Mouse (Mus musculus) CH12.LX (cell line): ENCODE data around the gene Tmem246. TPM values are rescaled to one million over a fixed set of nuclear protein-coding genes. Genes with fewer than 3 reads are reported as not detected.

Source experiments
- DNase-seq: peaks from one replicate; pipeline ENCODE4 v3.0.0-alpha.2; 2013; ENCODE audit errors: extremely low read depth
- H3K27ac ChIP-seq: 2 replicates; pipeline ENCODE4 v1.5.1; 2012; ENCODE audit warnings: low read depth, mild to moderate bottlenecking, control low read depth, moderate library complexity; ENCODE audit not compliant: insufficient read depth
- H3K27me3 ChIP-seq: replicated peaks from 2 replicates; pipeline ENCODE3; 2012; ENCODE audit warnings: inconsistent platforms
- H3K36me3 ChIP-seq, 2 experiments: replicated peaks in 1 of 2; 2 replicates each; pipeline versions ENCODE3 to v1.6.1; 2012; ENCODE audit warnings: inconsistent platforms in 1 of 2, low read length in 1 of 2, mild to moderate bottlenecking in 1 of 2, mixed read lengths in 1 of 2, moderate library complexity in 1 of 2; ENCODE audit not compliant: control insufficient read depth in 1 of 2, insufficient read depth in 1 of 2
- H3K4me1 ChIP-seq, 2 experiments: 2 replicates each; pipeline ENCODE4 v1.6.1; 2012; ENCODE audit warnings: inconsistent platforms in 1 of 2, moderate library complexity in 1 of 2; ENCODE audit not compliant: insufficient read depth in 2 of 2, control insufficient read depth in 1 of 2
- H3K4me2 ChIP-seq: 2 replicates; pipeline ENCODE4 v1.6.1; 2012; ENCODE audit warnings: low read depth, mild to moderate bottlenecking, control low read depth; ENCODE audit not compliant: poor library complexity, insufficient read depth, severe bottlenecking
- H3K4me3 ChIP-seq, 3 experiments: fragments of 150-350 bp in 1 of 3; sonication (generic) in 1 of 3; replicated peaks in 1 of 3; 2 replicates each; pipeline versions ENCODE3 to v1.5.1; 2011 to 2012; ENCODE audit warnings: low read depth in 2 of 3, low read length in 2 of 3, mild to moderate bottlenecking in 2 of 3, moderate library complexity in 2 of 3, control low read depth in 1 of 3, improper control_type of control experiment in 1 of 3, inconsistent platforms in 1 of 3, mixed read lengths in 1 of 3; ENCODE audit not compliant: poor library complexity in 1 of 3
- H3K79me2 ChIP-seq: replicated peaks from 2 replicates; pipeline ENCODE4 v1.6.1; 2012; ENCODE audit warnings: mild to moderate bottlenecking, moderate library complexity; ENCODE audit not compliant: control insufficient read depth, poor library complexity, insufficient read depth, severe bottlenecking; ENCODE audit errors: extremely low read depth
- H3K9ac ChIP-seq: 2 replicates; pipeline ENCODE4 v1.6.1; 2012; ENCODE audit warnings: low read depth, mild to moderate bottlenecking, control low read depth, moderate library complexity; ENCODE audit not compliant: insufficient read depth
- H3K9me3 ChIP-seq: replicated peaks from 2 replicates; pipeline ENCODE3; 2012; ENCODE audit warnings: low read length, inconsistent platforms, mixed read lengths
- BHLHE40 ChIP-seq: IDR thresholded peaks from 2 replicates; pipeline ENCODE4 v1.6.1; 2011; ENCODE audit warnings: mild to moderate bottlenecking, low read depth, low read length, improper control_type of control experiment
- CHD1 ChIP-seq: IDR thresholded peaks from 2 replicates; pipeline ENCODE4 v1.6.1; 2012; ENCODE audit warnings: low read depth, low read length, improper control_type of control experiment, inconsistent platforms
- CHD2 ChIP-seq: IDR thresholded peaks from 2 replicates; pipeline ENCODE4 v1.6.1; 2011; ENCODE audit warnings: low read length, improper control_type of control experiment
- CTCF ChIP-seq, 2 experiments: IDR thresholded peaks in 1 of 2; conservative IDR thresholded peaks in 1 of 2; 2 replicates each; pipeline ENCODE4 v1.5.1; 2011 to 2012; ENCODE audit warnings: low read depth in 2 of 2, low read length in 2 of 2, improper control_type of control experiment in 1 of 2, inconsistent platforms in 1 of 2, mild to moderate bottlenecking in 1 of 2, moderate library complexity in 1 of 2
- E2F4 ChIP-seq: IDR thresholded peaks from 2 replicates; pipeline ENCODE4 v1.6.1; 2011; ENCODE audit warnings: low read depth, low read length, improper control_type of control experiment; ENCODE audit not compliant: insufficient replicate concordance
- EP300 ChIP-seq: IDR thresholded peaks from 2 replicates; pipeline ENCODE4 v1.6.1; 2011; ENCODE audit warnings: low read length, improper control_type of control experiment
- GABPA ChIP-seq: IDR thresholded peaks from 2 replicates; pipeline ENCODE4 v1.6.1; 2012; ENCODE audit warnings: low read depth, low read length, improper control_type of control experiment, inconsistent platforms; ENCODE audit not compliant: insufficient replicate concordance
- HCFC1 ChIP-seq: IDR thresholded peaks from 2 replicates; pipeline ENCODE4 v1.6.1; 2012; ENCODE audit warnings: low read depth, mild to moderate bottlenecking, inconsistent platforms, low read length, improper control_type of control experiment
- JUN ChIP-seq: IDR thresholded peaks from 2 replicates; pipeline ENCODE4 v1.6.1; 2011; ENCODE audit warnings: low read depth, mild to moderate bottlenecking, low read length, improper control_type of control experiment, moderate library complexity; ENCODE audit not compliant: insufficient read depth
- JUND ChIP-seq: conservative IDR thresholded peaks from 2 replicates; pipeline ENCODE4 v1.6.1; 2011; ENCODE audit warnings: low read depth, low read length, improper control_type of control experiment
- MAZ ChIP-seq: IDR thresholded peaks from 2 replicates; pipeline ENCODE4 v1.6.1; 2012; ENCODE audit warnings: low read depth, mild to moderate bottlenecking, inconsistent platforms, low read length, improper control_type of control experiment, moderate library complexity
- MXI1 ChIP-seq: IDR thresholded peaks from 2 replicates; pipeline ENCODE4 v1.6.1; 2011; ENCODE audit warnings: mild to moderate bottlenecking, low read depth, low read length, improper control_type of control experiment
- MYC ChIP-seq: IDR thresholded peaks from 2 replicates; pipeline ENCODE4 v1.6.1; 2011; ENCODE audit warnings: low read depth, mild to moderate bottlenecking, improper control_type of control experiment, low read length
- PAX5 ChIP-seq: IDR thresholded peaks from 2 replicates; pipeline ENCODE4 v1.6.1; 2012; ENCODE audit warnings: low read length, inconsistent platforms, mixed read lengths
- POLR2A ChIP-seq: IDR thresholded peaks from 2 replicates; pipeline ENCODE4 v1.6.1; 2011; ENCODE audit warnings: low read depth, mild to moderate bottlenecking, improper control_type of control experiment, low read length
- POLR2AphosphoS2 ChIP-seq: IDR thresholded peaks from 2 replicates; pipeline ENCODE4 v1.6.1; 2011; ENCODE audit warnings: low read depth, low read length, improper control_type of control experiment
- RAD21 ChIP-seq: IDR thresholded peaks from 2 replicates; pipeline ENCODE4 v1.6.1; 2011; ENCODE audit warnings: low read depth, mild to moderate bottlenecking, low read length, improper control_type of control experiment, moderate library complexity
- RCOR1 ChIP-seq: conservative IDR thresholded peaks from 2 replicates; pipeline ENCODE4 v1.6.1; 2012; ENCODE audit warnings: low read depth, mild to moderate bottlenecking, inconsistent platforms, low read length, improper control_type of control experiment
- SMC3 ChIP-seq: IDR thresholded peaks from 2 replicates; pipeline ENCODE4 v1.6.1; 2011; ENCODE audit warnings: low read depth, low read length, improper control_type of control experiment
- TBP ChIP-seq: conservative IDR thresholded peaks from 2 replicates; pipeline ENCODE4 v1.6.1; 2011; ENCODE audit warnings: low read depth, low read length, improper control_type of control experiment
- TCF12 ChIP-seq: IDR thresholded peaks from 2 replicates; pipeline ENCODE4 v1.6.1; 2014; ENCODE audit warnings: low read depth, mild to moderate bottlenecking, inconsistent platforms, low read length, improper control_type of control experiment
- ZC3H11A ChIP-seq: IDR thresholded peaks from 2 replicates; pipeline ENCODE4 v1.6.1; 2012; ENCODE audit warnings: low read depth, mild to moderate bottlenecking, inconsistent platforms, low read length, improper control_type of control experiment
- ZMIZ1 ChIP-seq: IDR thresholded peaks from 2 replicates; pipeline ENCODE4 v1.6.1; 2012; ENCODE audit warnings: low read depth, mild to moderate bottlenecking, inconsistent platforms, low read length, improper control_type of control experiment
- ZNF384 ChIP-seq: IDR thresholded peaks from 2 replicates; pipeline ENCODE4 v1.6.1; 2012; ENCODE audit warnings: low read depth, low read length, improper control_type of control experiment, inconsistent platforms
- dilution Hi-C: fragments of 300-500 bp; cut with MboI; formaldehyde crosslinking; loops from 2 replicates; pipeline ENCODE4 v1.14.3; 2020; ENCODE audit warnings: low sequenced_read_pairs; ENCODE audit not compliant: extremely low pct_unique_long_range_greater_than_20kb, extremely low pct_ligation_motif_present
- in situ Hi-C: fragments of 300-500 bp; cut with MboI; formaldehyde crosslinking; loops from 3 replicates; pipeline ENCODE4 v1.14.3; 2019; ENCODE audit warnings: low sequenced_read_pairs, low pct_ligation_motif_present, low pct_unique_long_range_greater_than_20kb, mixed read lengths
- polyA plus RNA-seq: library from polyadenylated mRNA; unstranded; fragments of >175 nt; gene quantifications from 2 replicates; pipeline ENCODE4 v1.2.1, GENCODE M21; 2012; ENCODE audit warnings: low read depth; ENCODE audit not compliant: insufficient read length
- total RNA-seq, 2 experiments: library from RNA; depleted of rRNA; stranded (reverse); fragments of 300-350 nt in 1 of 2; fragments of >200 nt in 1 of 2; gene quantifications; 2 replicates each; pipeline ENCODE4 v1.2.3; 2012 to 2014

The Tmem246 gene
- total and polyA plus RNA-seq, 3 experiments: 0.13 to 0.49 (median 0.24) TPM

GRCm38 (mm10) chr4:49572194-49572593 is 25.5 kb downstream of the Tmem246 start:
- no peaks in the 10 kb centered on the region for H3K9me3 ChIP-seq
- no peak overlapping the region for H3K9ac ChIP-seq
- dilution Hi-C loops: no loop called here
- no peak for TF ChIP-seq TBP
- no peak for TF ChIP-seq TCF12
- no peak for TF ChIP-seq POLR2AphosphoS2
- H3K79me2 ChIP-seq: no peaks in the 10 kb centered on the region
- H3K4me1 ChIP-seq: 0 out of 4 replicates have a peak, but pooled peaks cover 0 to 3% of the 10 kb centered on the region in 2 experiments
- no peak overlapping the region for H3K27ac ChIP-seq
- no peaks in the 10 kb centered on the region for H3K36me3 ChIP-seq
- H3K4me3 ChIP-seq: no peak overlapping the region
- no peaks in the 10 kb centered on the region for H3K27me3 ChIP-seq
- in situ Hi-C loops: no loop called here
- H3K4me2 ChIP-seq: no peak overlapping the region
- no peak for DNase-seq

- Histone ChIP-seq H3K4me2 (0 out of 2 replicates have a peak overlapping the region, but pooled peaks have one; percentile 5), H3K79me2 (no peaks in the 10 kb centered on the region), H3K27ac (no peak overlapping the region), H3K9me3 (no peaks in the 10 kb centered on the region), H3K9ac (no peak overlapping the region), H3K4me1 (0 out of 4 replicates have a peak, but pooled peaks cover 0 to 3% of the 10 kb centered on the region in 2 experiments), H3K4me3 (no peak overlapping the region), H3K27me3 (no peaks in the 10 kb centered on the region), H3K36me3 (no peaks in the 10 kb centered on the region)
- dilution Hi-C loops: no loop called here
- DNase-seq: peak; percentile 83
- in situ Hi-C loops: loop anchor here (10.0 kb wide), 1 partner anchor 57 kb away; no protein-coding TSS in a partner anchor
- TF ChIP-seq MXI1 (no peak), RAD21 (peak; percentile 87), CTCF (conservative IDR thresholded peaks at IDR 0.05 in 1 of 2, IDR thresholded peaks at IDR 0.05 in 1 of 2; ENCODE audit: low read depth in 2 of 2, low read length in 2 of 2) (peak; percentile 80 to 91), ZNF384 (no peak), SMC3 (peak; percentile 64), MYC (no peak)
These were observed 30.1 kb downstream of the Tmem246 start for GRCm38 (mm10) chr4:49567613-49568012.

GRCm38 (mm10) chr4:49559915-49560772 is 37.5 kb downstream of the Tmem246 start:
- no peak overlapping the region for H3K9ac ChIP-seq
- in situ Hi-C loops (loop anchor here (10.0 kb wide), 1 partner anchor 65 kb away; no protein-coding TSS in a partner anchor), dilution Hi-C loops (no loop called here)
- H3K4me1 ChIP-seq: no peaks in the 10 kb centered on the region; a peak in 1 of 4 replicates
- no peak overlapping the region for H3K27ac ChIP-seq
- no peaks in the 10 kb centered on the region for H3K79me2 ChIP-seq
- no peaks in the 10 kb centered on the region for H3K9me3 ChIP-seq
- no peak overlapping the region for H3K4me3 ChIP-seq
- no peak for TF ChIP-seq MYC
- no peak for TF ChIP-seq RAD21
- TF ChIP-seq JUN: no peak
- TF ChIP-seq CHD2: no peak
- TF ChIP-seq E2F4: no peak
- no peak for TF ChIP-seq HCFC1
- TF ChIP-seq BHLHE40: no peak
- TF ChIP-seq PAX5: no peak
- no peak for TF ChIP-seq MAZ
- no peak for TF ChIP-seq ZC3H11A
- no peak for TF ChIP-seq RCOR1
- TF ChIP-seq EP300: no peak
- no peak for TF ChIP-seq POLR2A
- no peak for TF ChIP-seq ZMIZ1
- TF ChIP-seq CHD1: no peak
- TF ChIP-seq GABPA: no peak
- no peak for TF ChIP-seq JUND
- TF ChIP-seq, all 38 proteins: peak for 0
- H3K4me2 ChIP-seq: no peak overlapping the region
- no peaks in the 10 kb centered on the region for H3K36me3 ChIP-seq
- no peaks in the 10 kb centered on the region for H3K27me3 ChIP-seq
- no peak for DNase-seq
